Mouse (Mus musculus): Measurements from ENCODE around the gene Tnr. TPM values are rescaled to one million over a fixed set of nuclear protein-coding genes. Genes with fewer than 3 reads are reported as not detected.
A peak's percentile ranks its signal among the peaks of the same experiment; 100 is the strongest.

The Tnr gene
- polyA plus RNA-seq, 1 experiment from 2014 or later = 0.02 TPM

DNA sequence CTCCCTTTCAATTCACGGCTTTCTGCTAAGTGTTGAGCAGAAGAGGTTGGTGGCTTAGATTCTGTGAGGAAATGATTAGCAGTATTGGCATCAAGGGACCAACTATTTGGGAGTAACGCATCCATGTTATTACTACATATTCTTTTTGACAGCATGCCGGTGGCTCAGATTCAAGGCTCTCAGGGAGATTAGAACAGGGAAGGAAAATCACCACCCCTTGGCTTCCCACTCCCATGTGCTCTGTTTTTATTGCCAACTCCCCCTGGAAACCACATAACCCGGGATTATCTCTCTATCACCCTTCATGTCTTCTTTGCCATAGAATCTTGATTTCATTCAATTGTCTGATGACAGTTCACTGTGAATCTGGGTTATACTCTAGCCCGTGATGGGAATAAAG is 276.8 kb downstream of the Tnr start:
- Histone ChIP-seq H3K9me3 (replicated peaks) (no peaks in the 10 kb centered on the region), H3K4me3 (replicated peaks) (no peak overlapping the region), H3K9ac (no peak overlapping the region), H3K27me3 (no peaks in the 10 kb centered on the region), H3K27ac (replicated peaks) (no peak overlapping the region), H3K4me2 (no peak overlapping the region), H3K4me1 (replicated peaks) (no peaks in the 10 kb centered on the region), H3K36me3 (replicated peaks) (no peaks in the 10 kb centered on the region)
- 57% methylated on average over 5 of the region's 5 CpGs for WGBS (ENCODE audit: insufficient replicate concordance)
- no peak for ATAC-seq (ENCODE audit: insufficient read depth)

DNA sequence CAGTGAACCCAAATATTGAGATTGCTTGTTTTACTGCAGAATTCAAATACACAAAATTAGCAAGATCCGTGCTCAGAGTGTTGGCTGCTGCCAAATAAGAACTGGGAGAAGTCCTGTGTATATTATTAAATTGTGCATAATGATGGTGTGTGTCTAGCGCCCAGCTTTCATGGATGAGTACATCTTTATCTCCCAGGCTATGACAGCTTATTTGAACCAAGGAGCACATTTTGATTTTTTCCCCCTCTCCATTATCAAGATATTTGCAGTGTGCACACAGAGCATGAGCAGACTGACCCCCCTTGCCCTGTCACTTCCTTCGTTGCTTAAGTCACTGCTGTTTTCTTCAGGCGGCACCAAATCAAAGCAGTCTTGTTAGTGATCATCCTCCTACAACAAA is 278.2 kb downstream of the Tnr start:
- Histone ChIP-seq H3K4me1 (replicated peaks) (no peaks in the 10 kb centered on the region), H3K27ac (replicated peaks) (no peak overlapping the region), H3K9ac (no peak overlapping the region), H3K9me3 (replicated peaks) (no peaks in the 10 kb centered on the region), H3K4me3 (replicated peaks) (no peak overlapping the region), H3K36me3 (replicated peaks) (no peaks in the 10 kb centered on the region), H3K27me3 (no peaks in the 10 kb centered on the region), H3K4me2 (no peak overlapping the region)
- ATAC-seq (ENCODE audit: insufficient read depth) = no peak
- WGBS (ENCODE audit: insufficient replicate concordance) = 52% methylated on average over 4 of the region's 4 CpGs

DNA sequence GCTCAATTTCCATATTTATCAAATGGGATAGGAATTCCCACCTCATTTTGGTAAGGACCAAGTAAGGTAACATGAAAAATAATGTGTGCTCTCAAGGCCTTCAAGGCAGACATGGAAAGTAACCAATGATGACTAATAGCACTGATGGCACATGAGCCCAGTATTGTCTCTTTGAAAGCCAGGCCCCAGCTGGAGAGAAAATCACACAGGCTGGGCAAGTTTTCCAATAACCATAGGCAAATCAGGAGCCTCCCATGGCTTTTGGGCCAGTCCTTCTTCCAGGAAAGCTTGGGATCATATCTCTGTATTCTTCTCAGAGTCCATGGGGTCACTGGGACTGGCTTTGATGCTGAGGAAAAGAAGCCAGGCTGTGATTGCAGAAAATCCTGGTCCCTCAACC is 280.1 kb downstream of the Tnr start:
- no peak overlapping the region for H3K9ac ChIP-seq
- no peak for ATAC-seq (ENCODE audit: insufficient read depth)
- H3K4me3 ChIP-seq (replicated peaks) = no peak overlapping the region
- no peak overlapping the region for H3K4me2 ChIP-seq
- no peaks in the 10 kb centered on the region for H3K4me1 ChIP-seq (replicated peaks)
- no peaks in the 10 kb centered on the region for H3K9me3 ChIP-seq (replicated peaks)
- no peaks in the 10 kb centered on the region for H3K36me3 ChIP-seq (replicated peaks)
- no peaks in the 10 kb centered on the region for H3K27me3 ChIP-seq
- H3K27ac ChIP-seq (replicated peaks) = no peak overlapping the region

DNA sequence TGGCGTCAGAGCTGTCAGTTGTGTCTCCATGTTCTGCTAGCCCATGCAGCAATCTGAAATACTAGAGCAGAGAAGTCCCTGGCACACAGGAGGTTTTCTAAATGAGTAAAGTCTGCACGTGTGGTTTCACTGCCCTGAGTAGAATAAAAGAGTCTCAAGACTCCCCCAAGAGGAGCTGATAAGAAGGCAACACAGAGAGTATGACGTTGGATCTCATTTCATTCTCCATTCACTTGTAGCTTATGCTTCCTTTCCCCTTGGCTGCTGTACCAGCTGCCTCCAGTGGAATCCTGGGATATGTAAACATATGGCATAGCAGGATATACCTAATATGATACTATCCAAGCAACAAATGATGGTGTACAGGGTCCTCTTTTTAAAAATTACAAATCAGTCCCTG is 285.9 kb downstream of the Tnr start:
- no peaks in the 10 kb centered on the region for H3K36me3 ChIP-seq (replicated peaks)
- H3K9me3 ChIP-seq (replicated peaks) = no peaks in the 10 kb centered on the region
- H3K9ac ChIP-seq = no peak overlapping the region
- 29% methylated on average over 3 of the region's 3 CpGs for WGBS (ENCODE audit: insufficient replicate concordance)
- H3K4me1 ChIP-seq (replicated peaks) = no peaks in the 10 kb centered on the region
- no peak overlapping the region for H3K4me3 ChIP-seq (replicated peaks)
- H3K27me3 ChIP-seq = no peaks in the 10 kb centered on the region
- ATAC-seq (ENCODE audit: insufficient read depth) = no peak
- no peak overlapping the region for H3K27ac ChIP-seq (replicated peaks)
- H3K4me2 ChIP-seq = no peak overlapping the region

DNA sequence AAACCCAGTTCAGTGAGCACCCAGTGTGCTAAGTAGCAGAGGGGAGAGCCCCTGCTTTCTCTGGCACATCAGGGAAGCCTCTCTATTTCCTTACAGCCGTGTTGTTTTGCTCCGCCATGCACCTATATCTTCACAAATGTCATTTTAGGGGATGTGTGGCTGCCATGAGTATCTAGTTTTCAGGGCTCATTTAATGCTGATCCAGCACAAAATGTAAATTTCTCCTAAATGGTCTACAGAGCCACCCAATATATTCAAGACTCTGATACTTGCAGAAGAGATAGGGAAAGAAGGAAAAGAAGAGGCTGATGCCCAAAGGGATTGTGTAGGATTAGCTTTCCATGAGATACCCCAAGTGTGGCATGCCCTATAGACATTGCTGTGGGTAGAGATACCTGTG is 288.2 kb downstream of the Tnr start:
- no peak overlapping the region for H3K9ac ChIP-seq
- no peaks in the 10 kb centered on the region for H3K27me3 ChIP-seq
- no peak for ATAC-seq (ENCODE audit: insufficient read depth)
- H3K4me2 ChIP-seq = no peak overlapping the region
- no peak overlapping the region for H3K27ac ChIP-seq (replicated peaks)
- H3K36me3 ChIP-seq (replicated peaks) = no peaks in the 10 kb centered on the region
- no peak overlapping the region for H3K4me3 ChIP-seq (replicated peaks)
- WGBS (ENCODE audit: insufficient replicate concordance) = 53% methylated on average over 2 of the region's 2 CpGs
- H3K9me3 ChIP-seq (replicated peaks) = no peaks in the 10 kb centered on the region
- no peaks in the 10 kb centered on the region for H3K4me1 ChIP-seq (replicated peaks)

DNA sequence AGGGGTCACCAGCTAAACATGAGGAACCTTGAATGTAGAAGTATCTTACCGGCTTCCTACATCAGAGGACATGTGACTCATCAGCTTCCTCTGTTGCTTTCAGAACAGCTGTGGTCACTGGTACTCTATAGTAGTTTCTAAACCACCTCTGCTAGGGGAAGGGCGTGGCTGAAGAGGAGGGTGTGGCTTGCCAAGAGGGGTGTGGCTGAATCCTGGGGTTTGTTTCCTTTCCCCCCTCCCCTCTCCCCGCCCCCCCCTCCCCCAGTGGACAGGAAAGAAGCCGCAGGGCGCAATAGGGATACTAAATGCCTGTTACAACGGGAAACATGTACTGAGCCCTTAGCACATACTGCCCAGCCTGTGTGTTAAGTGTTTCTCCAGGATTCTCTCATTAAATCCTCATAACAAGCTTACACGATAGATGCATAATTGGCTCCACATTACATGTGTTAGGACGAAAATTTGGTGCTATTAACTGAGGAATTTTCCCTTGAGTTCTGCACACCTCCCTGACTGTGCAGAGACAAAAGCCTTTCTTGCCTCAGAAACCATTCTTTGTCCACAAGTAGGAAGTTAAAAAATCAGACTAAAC is 289.3 kb downstream of the Tnr start:
- H3K4me2 ChIP-seq = no peak overlapping the region
- H3K9ac ChIP-seq = no peak overlapping the region
- no peaks in the 10 kb centered on the region for H3K9me3 ChIP-seq (replicated peaks)
- no peaks in the 10 kb centered on the region for H3K27me3 ChIP-seq
- 2% methylated on average over 8 of the region's 8 CpGs for whole genome bisulfite sequencing (ENCODE audit: insufficient replicate concordance)
- H3K36me3 ChIP-seq (replicated peaks) = no peaks in the 10 kb centered on the region
- no peaks in the 10 kb centered on the region for H3K4me1 ChIP-seq (replicated peaks)
- H3K27ac ChIP-seq (replicated peaks) = no peak overlapping the region
- peak; percentile 75 for ATAC-seq (ENCODE audit: insufficient read depth)
- H3K4me3 ChIP-seq (replicated peaks) = no peak overlapping the region

DNA sequence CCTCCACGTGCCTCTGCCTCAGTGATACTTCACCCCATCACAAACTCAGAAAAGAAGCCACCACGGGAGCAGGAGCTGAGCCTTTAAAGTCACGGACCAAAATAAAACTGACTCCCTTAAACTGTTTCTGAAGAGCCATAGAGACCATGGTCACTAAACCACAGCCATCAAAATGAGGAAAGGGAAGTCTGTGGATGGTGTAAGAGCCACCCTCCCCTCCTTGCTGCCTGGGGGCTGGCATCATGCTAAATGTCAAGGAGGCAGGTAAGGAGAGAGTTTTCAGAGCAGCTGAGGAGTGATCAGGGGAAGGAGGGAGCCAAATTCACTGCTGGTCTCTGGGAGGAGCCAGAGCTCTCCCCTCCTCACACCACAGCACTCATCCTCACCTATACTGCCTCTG is 290.8 kb downstream of the Tnr start:
- no peaks in the 10 kb centered on the region for H3K36me3 ChIP-seq (replicated peaks)
- ATAC-seq (ENCODE audit: insufficient read depth) = no peak
- no peak overlapping the region for H3K9ac ChIP-seq
- H3K4me1 ChIP-seq (replicated peaks) = no peaks in the 10 kb centered on the region
- H3K4me3 ChIP-seq (replicated peaks) = no peak overlapping the region
- H3K9me3 ChIP-seq (replicated peaks) = no peaks in the 10 kb centered on the region
- H3K4me2 ChIP-seq = no peak overlapping the region
- H3K27me3 ChIP-seq = no peaks in the 10 kb centered on the region
- no peak overlapping the region for H3K27ac ChIP-seq (replicated peaks)
- 14% methylated on average over 3 of the region's 3 CpGs for WGBS (ENCODE audit: insufficient replicate concordance)

DNA sequence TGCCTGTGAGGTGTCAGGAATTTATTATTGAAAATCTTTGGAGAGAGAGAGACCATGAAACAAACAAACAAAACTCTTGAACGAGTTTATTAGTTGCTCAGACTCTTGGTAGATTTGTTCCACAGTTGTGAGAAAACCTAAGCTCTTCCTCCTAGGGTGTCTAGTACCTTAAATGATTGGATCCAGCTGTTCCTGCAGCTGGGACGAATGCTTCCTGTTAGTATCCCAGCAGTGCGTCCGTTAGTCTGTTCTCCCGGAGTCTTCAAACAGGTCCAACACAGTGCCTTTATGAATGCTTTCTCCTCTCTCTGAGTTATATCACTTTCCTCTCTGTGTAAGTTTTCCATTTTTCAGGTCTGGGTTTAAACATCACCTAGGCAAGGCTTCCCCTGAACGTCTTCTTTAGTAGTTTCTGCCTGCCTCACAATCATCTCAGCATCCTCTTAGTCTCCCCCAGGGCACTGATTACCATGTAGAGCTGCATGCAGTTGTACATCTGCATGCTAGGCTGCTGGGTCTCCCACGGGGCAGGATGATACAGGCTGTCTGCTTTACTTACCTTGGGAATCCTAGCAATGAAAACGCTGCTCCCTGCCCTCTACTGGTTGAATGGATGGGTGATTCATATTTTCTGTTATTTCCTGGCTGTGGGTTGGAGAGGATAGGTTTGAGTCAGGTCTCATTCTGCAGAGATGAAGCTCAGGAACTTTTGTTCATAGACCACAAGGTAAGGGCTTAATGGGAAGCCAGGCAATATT is 293.2 kb downstream of the Tnr start:
- 41% methylated on average over 8 of the region's 8 CpGs for WGBS (ENCODE audit: insufficient replicate concordance)
- no peak overlapping the region for H3K27ac ChIP-seq (replicated peaks)

DNA sequence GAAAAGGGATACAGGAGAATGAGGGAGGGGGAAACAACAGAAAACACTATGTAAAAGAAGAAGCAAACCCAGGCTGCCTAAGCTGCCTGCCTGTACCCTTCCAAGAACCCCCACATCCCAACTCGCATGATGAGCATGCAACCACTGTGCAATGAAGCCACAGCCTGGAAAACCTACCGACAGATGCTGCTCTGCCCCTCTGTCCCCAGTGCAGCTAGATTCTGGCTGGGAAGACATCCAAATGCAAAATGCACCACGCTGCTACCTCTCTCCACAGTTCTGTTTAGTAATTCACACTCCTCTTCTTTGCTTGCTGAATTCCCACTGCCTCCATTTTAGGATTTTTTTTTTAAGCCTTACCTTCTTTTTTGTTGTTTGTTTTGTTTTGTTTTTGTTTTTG is 295.9 kb downstream of the Tnr start:
- H3K36me3 ChIP-seq (replicated peaks) = no peaks in the 10 kb centered on the region
- H3K4me1 ChIP-seq (replicated peaks) = no peaks in the 10 kb centered on the region
- H3K27me3 ChIP-seq = no peaks in the 10 kb centered on the region
- H3K27ac ChIP-seq (replicated peaks) = no peak overlapping the region
- WGBS (ENCODE audit: insufficient replicate concordance) = 40% methylated on average over 3 of the region's 3 CpGs
- ATAC-seq (ENCODE audit: insufficient read depth) = no peak
- H3K4me2 ChIP-seq = no peak overlapping the region
- no peaks in the 10 kb centered on the region for H3K9me3 ChIP-seq (replicated peaks)
- H3K4me3 ChIP-seq (replicated peaks) = no peak overlapping the region
- no peak overlapping the region for H3K9ac ChIP-seq

More for the DNA sequence above, 293.2 kb downstream of the Tnr start:
- Histone ChIP-seq H3K9ac (no peak overlapping the region), H3K27me3 (no peaks in the 10 kb centered on the region), H3K4me3 (replicated peaks) (no peak overlapping the region), H3K9me3 (replicated peaks) (no peaks in the 10 kb centered on the region), H3K4me1 (replicated peaks) (no peaks in the 10 kb centered on the region), H3K36me3 (replicated peaks) (no peaks in the 10 kb centered on the region), H3K4me2 (no peak overlapping the region)
- ATAC-seq (ENCODE audit: insufficient read depth) = no peak

DNA sequence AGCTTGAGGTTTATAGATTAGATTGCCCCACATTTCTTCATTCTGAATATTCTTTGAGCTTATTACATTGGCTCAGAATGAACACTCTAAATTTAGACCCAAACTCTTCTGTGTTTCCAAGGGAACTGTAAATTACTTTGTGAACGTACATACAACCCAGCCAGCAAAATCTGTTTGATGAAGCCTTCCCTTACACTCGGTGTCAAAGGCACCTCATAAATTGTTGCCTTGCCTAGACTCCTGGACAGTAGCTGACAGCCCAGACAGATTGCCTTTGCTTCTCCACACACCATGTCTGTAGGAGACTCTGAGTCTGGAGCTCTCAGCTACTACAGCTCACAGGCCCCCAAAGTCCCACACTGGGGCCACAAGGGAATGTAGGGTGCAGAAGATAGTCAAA is 298.8 kb downstream of the Tnr start:
- Histone ChIP-seq H3K27ac (replicated peaks) (no peak overlapping the region), H3K9ac (no peak overlapping the region), H3K27me3 (no peaks in the 10 kb centered on the region), H3K4me3 (replicated peaks) (no peak overlapping the region), H3K4me1 (replicated peaks) (no peaks in the 10 kb centered on the region), H3K4me2 (no peak overlapping the region), H3K9me3 (replicated peaks) (no peaks in the 10 kb centered on the region), H3K36me3 (replicated peaks) (no peaks in the 10 kb centered on the region)
- no peak for ATAC-seq (ENCODE audit: insufficient read depth)
- WGBS (ENCODE audit: insufficient replicate concordance) = 48% methylated on average over 2 of the region's 2 CpGs

DNA sequence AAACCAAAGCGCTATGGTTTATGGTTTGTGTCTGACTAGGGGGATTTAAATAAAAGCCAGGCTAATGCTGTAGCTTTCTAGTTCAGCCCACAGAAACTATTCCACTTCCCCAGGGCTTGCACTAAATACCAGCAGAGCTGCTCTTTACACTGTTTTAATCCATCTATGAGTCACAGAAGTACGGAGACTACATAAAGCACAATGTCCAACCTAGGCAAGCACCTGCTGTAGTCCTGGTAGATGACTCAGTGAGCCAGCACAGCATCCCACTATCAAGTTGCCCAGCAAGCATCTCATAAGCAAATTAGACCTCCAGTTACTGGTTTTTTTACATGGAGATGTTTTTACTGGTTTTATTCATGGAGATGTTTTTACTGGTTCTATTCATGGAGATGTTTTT is 305.0 kb downstream of the Tnr start:
- no peak overlapping the region for H3K27ac ChIP-seq (replicated peaks)
- H3K9ac ChIP-seq = no peak overlapping the region
- no peaks in the 10 kb centered on the region for H3K36me3 ChIP-seq (replicated peaks)
- H3K4me2 ChIP-seq = no peak overlapping the region
- H3K4me3 ChIP-seq (replicated peaks) = no peak overlapping the region
- H3K27me3 ChIP-seq = no peaks in the 10 kb centered on the region
- 85% methylated on average over 2 of the region's 2 CpGs for WGBS (ENCODE audit: insufficient replicate concordance)
- H3K4me1 ChIP-seq (replicated peaks) = no peaks in the 10 kb centered on the region
- no peaks in the 10 kb centered on the region for H3K9me3 ChIP-seq (replicated peaks)
- no peak for ATAC-seq (ENCODE audit: insufficient read depth)

DNA sequence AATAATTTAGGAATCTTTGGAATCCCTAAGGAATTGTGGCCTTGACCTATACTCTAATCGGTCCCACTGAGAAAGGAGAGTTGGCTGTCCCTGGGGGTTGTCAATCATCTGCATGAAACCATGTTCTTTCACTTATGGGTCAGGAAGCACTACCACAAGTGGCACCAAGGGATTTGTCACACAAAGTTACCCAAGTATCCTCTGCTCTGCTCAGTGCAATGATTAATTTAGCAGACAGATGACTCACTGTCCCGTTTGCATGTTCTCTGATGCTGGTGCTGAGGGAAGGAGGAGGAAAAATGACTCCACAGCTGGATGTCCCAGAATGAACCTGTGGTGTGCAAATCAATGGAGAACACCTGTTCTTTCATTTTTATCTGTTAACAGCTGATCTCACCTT is 309.6 kb downstream of the Tnr start:
- ATAC-seq (ENCODE audit: insufficient read depth) = no peak
- H3K4me1 ChIP-seq (replicated peaks) = no peaks in the 10 kb centered on the region
- no peak overlapping the region for H3K27ac ChIP-seq (replicated peaks)
- no peak overlapping the region for H3K4me2 ChIP-seq
- H3K4me3 ChIP-seq (replicated peaks) = no peak overlapping the region
- H3K36me3 ChIP-seq (replicated peaks) = no peaks in the 10 kb centered on the region
- no peaks in the 10 kb centered on the region for H3K27me3 ChIP-seq
- 45% methylated on average over 2 of the region's 2 CpGs for WGBS (ENCODE audit: insufficient replicate concordance)
- H3K9me3 ChIP-seq (replicated peaks) = no peaks in the 10 kb centered on the region
- no peak overlapping the region for H3K9ac ChIP-seq

Data from liver, embryonic 15.5 days (tissue).